Mouse (Mus musculus): ENCODE measurements around the gene Dlx4. TPM values are rescaled to one million over a fixed set of nuclear protein-coding genes. Genes with fewer than 3 reads are reported as not detected.
A peak's percentile ranks its signal among the peaks of the same experiment; 100 is the strongest.

Dlx4 gene
- not detected in 2 replicates for total RNA-seq (2015)
- total RNA-seq (2017), result not detected in 2 replicates

DNA sequence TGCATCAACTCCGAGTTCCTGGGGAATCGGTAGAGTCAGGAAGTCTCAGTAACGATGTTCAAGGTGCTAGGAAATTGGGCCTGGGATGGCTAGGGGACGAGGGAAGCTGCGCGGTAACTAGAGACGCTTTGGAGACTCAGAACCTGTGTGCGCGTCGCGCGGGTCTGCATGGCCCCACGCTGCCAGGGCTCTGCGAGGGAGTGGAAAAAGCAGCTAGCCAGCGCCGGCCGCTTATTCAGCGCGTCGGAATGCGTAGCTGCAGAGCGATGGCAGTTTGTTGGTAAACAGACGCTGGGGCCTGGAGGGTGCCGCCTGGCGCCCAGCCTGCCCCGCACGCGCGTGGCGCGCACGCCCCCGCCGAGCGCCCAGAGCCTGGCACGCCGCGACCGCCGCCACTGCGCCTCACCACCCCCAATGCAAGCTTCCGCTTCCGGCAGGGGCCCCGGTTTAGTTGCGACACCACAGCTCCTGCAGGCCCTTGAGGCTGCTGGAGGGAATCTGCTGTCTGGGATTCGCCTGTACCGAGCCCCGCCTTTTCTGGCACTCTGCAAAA, at the start of gene Dlx4:
TSS of gene Dlx4 (minus strand) at position 413 of the 553 bp plus-strand sequence.
- peak; percentile 77 for ATAC-seq (replicated peaks; ENCODE audit: poor library complexity)

GRCm38 (mm10) chr11:95189863-95190262, 43.8 kb upstream of the Dlx4 start:
- ATAC-seq (replicated peaks; ENCODE audit: poor library complexity), result no peak

DNA sequence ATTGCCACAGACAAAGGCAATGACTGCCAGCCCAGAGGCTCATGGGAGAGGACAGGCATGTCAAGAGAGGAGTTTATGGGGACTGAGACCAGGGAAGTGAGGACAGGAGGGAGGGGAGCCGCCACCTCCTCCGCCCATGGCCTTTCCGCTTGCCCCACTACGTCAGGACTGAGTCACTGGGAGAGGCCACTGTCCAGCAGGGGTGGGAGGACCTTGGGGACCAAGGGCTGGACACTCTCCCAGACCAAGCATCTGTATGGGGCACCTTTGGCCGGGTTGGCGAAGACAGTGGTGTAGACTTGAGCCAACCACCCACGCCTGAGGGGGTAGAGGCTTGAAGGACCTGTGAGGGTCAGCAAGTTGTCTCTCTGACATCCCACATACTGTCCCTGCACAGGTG, 40.8 kb upstream of the Dlx4 start:
- no peak for ATAC-seq (replicated peaks; ENCODE audit: poor library complexity)

DNA sequence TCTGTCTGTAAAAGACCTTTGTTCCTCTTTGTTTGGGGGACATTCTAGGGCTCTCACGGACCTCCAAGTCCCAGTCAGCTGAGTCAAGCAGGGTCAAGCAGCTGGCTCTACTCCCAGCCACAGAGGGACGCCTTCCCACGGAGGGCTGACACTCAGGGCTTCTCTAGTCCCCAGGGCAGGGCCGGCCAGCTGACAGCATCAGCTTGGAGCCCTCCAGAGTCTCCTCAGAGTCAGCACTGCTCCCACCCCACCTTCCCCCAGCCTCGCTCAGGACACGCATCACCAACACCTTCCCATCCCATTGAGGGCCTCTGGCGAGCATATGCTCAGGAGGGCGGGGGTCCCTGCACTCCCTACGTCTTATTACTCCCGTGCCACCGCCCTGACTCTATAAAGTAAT, 39.6 kb upstream of the Dlx4 start:
- no peak for ATAC-seq (replicated peaks; ENCODE audit: poor library complexity)

DNA sequence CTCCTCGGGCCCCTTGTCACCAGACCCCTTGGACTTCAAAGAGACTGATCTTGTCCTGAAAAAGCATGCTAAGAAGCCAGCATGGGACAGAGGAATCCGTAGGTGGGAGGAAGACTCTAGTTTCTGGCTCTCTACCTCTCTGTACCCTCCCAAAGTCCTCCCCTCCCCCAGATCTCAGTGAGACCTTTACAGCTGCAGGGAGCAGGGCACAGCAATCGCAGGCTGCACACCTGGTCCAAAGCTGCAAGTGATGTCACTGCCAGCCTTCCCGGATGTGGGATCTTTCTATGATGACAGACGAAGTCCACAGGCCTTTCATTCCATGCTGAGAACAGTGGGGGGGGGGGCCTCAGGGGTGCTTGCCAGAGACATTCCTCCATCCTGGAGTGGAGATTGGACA, 38.5 kb upstream of the Dlx4 start:
- ATAC-seq (replicated peaks; ENCODE audit: poor library complexity), result no peak

DNA sequence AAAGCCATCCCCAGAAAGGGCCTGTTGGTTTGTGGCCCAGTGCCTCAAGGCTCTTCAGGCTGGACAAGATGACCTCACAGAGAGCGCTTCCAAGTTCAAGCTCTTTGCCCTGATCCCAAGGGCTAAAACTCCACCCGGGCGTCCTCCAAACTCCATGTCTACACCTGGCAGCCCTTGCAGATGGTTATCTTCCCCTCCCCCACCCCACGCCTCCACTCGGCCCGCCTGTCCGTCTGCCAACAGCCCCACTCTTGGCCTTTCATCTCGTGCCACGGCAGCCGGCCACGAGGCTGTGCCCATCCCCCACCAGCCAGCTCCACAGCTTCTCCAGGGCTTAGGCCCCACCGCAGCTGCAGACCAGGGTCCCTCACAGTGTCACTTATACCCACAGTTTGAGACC, 33.2 kb upstream of the Dlx4 start:
- no peak for ATAC-seq (replicated peaks; ENCODE audit: poor library complexity)

- ATAC-seq (replicated peaks; ENCODE audit: poor library complexity), result no peak
Observed at GRCm38 (mm10) chr11:95165857-95166256, 19.8 kb upstream of the Dlx4 start.

- ATAC-seq (replicated peaks; ENCODE audit: poor library complexity), result no peak
Observed at GRCm38 (mm10) chr11:95161708-95162107, 15.6 kb upstream of the Dlx4 start.

GRCm38 (mm10) chr11:95160693-95161092, 14.6 kb upstream of the Dlx4 start:
- 0 out of 2 replicates have a peak, but pooled peaks have one; percentile 34 for ATAC-seq (replicated peaks; ENCODE audit: poor library complexity)

DNA sequence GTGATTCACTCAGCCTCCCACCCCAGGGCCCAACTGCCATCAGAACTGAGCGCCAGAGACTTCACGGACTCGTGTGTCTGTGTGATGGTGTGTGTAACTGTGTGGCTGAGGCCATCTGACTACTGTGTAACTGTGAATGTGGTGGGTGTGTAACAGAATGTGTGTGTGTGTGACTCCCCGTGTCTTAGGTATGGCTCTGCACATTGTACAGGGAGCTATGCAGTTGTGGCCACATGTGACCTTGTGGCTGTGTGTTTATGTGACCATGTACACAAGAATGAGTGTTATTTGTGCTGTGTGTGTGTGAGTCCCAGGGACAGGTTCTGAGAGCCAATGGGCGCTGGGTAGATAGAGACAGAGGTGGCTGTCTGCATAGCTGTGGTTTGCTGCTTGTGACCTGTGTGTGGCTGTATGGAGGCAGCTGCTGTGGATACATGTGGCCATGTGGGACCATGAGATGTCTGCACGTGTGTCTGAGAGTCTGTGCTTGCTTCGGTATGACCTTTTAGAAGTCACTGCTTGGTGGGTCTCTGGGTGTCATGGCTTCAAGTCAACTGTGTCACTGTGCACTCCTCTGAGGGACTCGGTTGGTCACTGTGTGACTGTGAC, 13.8 kb upstream of the Dlx4 start:
- no peak for ATAC-seq (replicated peaks; ENCODE audit: poor library complexity)

DNA sequence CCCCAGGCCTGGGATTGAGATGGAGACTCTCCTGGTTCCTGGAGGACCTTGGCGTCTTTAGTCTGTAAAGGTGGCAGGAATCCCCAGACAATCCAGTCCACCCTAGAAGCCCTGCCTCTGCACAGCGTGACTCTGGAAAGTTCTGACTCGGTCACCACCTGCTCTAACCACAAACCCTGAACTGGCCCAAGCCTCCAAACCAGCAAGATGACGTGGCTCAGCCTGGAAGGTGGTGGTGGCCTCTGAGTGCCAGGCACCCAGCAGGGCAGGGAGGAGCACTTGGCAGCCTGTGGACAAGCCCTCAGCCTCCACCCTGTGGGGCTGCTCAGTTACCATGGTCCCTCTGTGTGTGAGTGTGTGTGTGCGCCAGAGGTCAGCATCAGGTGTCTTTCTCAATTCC, 11.8 kb upstream of the Dlx4 start:
- ATAC-seq (replicated peaks; ENCODE audit: poor library complexity), result peak; percentile 46

DNA sequence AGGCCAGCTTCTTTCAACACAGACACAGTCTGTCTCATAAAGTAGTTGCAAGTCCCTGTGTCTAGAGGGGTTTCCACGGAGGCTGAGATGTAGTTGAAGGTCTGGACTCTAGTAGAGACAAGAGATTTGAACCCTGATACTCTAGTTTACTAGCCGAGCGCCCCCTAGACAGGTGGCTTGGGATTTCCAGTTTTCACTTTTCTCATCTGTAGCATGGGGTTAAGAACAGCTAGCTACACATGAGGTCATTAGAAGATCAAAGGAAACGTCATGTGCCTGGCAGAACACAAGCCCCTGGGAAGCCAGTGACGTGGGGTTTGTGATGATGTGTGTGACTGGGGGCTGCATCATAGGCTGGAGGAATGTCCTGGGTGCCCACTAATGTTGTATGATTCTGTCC, 11.3 kb upstream of the Dlx4 start:
- no peak for ATAC-seq (replicated peaks; ENCODE audit: poor library complexity)

- ATAC-seq (replicated peaks; ENCODE audit: poor library complexity), result no peak
Observed at GRCm38 (mm10) chr11:95155511-95155910, 9.4 kb upstream of the Dlx4 start.

- ATAC-seq (replicated peaks; ENCODE audit: poor library complexity), result no peak
Observed at GRCm38 (mm10) chr11:95153681-95154080, 7.6 kb upstream of the Dlx4 start.

- no peak for ATAC-seq (replicated peaks; ENCODE audit: poor library complexity)
Observed at GRCm38 (mm10) chr11:95153116-95153515, 7.1 kb upstream of the Dlx4 start.

DNA sequence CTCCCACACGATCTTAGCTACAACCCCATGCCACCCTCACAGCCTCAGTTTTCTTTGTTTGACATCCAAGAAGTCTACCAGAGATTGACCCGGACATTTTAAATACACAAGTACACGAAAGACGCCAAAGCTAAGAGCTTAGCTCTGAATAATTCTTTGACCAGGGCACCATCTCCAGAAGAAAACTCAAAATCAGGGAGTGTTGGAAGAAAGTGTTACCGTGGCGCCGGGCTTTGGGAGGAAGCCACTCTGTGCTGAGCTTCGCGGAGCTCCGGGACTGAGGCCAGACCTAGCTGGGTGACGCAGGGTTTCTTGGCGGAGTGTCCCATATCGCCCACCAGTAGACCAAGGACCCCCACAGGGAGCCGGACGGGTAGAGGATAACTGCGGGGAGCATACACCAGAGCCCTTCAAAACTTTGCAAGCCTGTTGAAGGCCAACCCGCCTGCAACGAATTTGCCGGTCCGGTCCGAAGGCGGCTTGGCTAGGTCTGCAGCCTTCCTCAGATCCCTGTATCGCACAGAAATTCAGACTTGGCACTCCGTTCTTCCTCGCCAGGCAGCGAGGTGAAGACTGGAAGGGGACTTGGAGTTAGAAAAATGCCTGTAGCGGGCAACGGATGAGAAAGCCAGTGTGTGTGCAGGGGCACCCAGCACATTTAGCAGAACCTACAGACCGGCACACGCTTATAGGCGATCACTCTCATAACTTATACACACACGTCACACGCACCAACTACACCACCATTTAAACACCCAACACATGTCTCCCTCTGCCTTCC, 4.4 kb upstream of the Dlx4 start:
- ATAC-seq (replicated peaks; ENCODE audit: poor library complexity), result no peak

- no peak for ATAC-seq (replicated peaks; ENCODE audit: poor library complexity)
Observed at GRCm38 (mm10) chr11:95149462-95150268, 3.6 kb upstream of the Dlx4 start.

- ATAC-seq (replicated peaks; ENCODE audit: poor library complexity), result no peak
Observed at GRCm38 (mm10) chr11:95148754-95149153, 2.7 kb upstream of the Dlx4 start.

DNA sequence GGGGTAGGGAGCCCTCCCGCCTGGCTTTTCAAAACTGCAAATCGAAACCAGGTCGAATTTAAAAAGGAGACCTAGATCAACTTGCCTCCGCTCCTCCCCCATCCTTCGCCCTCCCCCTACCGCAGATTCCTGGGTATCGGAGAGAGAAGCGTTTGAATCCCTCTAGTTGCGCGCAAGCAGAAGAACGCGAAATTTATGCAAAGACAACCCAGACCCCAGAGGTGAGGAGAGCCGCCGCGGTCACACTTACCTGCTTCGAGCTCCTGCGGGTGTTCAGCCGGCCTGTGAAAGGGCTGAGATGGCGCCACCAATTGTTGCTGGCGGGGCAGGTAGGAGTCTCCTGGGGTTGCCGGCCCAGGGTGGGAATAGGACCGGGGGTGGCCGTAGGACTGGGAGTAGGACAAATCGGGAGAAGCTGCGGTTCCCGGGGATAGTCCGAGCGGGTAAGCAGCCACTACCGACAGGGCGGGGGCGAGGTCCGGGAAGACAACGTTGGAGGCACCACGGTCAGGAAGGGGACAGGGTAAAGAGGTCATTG, 1.0 kb downstream of the Dlx4 start:
- ATAC-seq (replicated peaks; ENCODE audit: poor library complexity), result no peak

DNA sequence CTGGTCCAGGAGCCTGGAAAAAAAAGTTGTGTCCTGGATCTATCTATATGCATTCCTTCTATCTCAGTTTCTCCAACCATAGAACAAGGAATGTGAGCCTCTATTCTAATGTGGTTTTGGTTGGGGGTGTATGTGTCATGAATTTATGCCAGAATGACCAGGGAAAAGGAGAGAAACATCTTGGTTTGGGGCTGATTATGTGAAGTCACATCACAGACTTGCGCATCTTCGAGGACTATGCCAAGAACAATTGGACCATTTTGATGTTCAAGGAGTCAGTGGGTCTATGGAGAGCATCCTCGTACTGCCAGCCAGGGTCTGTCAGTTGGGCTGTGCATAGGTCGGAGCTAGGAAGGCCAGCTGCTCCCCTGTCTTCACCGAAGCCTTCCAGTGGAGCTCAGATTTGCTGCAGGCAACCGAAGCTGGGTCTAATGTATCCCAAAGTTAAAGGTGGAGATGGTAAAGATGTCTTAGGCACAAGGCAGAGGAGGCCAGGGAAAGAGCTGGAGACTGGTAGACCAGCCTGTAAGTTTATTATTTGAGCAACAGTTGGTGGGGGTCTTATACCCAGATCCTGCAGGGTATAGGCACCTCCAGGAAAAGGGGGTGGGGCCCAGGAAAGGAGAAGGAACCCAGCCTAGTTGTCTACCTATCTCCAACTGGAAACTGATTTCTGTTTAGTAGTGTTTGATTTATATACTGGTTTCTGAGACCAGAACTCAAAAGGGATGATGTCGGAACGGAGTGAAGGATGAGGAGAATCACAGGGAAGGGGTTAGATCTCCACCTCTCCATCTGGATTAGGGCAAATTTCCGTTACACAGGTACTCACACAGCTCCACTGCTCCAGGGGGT, 1.7 kb downstream of the Dlx4 start:
- no peak for ATAC-seq (replicated peaks; ENCODE audit: poor library complexity)
